Mouse (Mus musculus) kidney, postnatal 36 days (tissue): ENCODE data around the gene Trpc5os.

Source experiments
- DNase-seq, 2 experiments: peaks; one replicate each; pipeline ENCODE4 v3.0.0; 2021 to 2022; ENCODE audit warnings: mixed read lengths in 2 of 2

Trpc5os gene

DNA sequence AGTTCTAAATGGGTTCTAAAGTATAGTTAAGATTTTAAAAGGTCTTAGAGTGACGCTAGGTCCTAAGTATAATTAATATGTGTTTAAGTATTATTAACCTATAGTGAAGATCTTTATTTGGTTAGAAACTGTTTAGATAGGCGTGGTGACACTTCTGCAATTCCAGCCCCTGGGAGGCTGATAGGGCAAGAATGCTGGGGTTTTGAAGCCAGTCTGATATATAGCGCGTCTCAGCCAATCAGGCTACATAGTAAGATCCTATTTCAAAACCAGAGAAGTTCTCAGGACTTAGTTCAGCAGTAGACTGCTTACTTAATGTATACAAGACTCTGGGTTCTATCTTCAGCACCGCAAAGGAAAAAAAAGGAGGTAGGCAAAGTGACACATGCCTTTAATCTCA is at the start of gene Trpc5os:
Gene Trpc5os (plus strand): TSS at position 301 of the 400 bp plus-strand sequence.
- DNase-seq = no peak

- peak in 1 of 2 experiments; percentile 1 for DNase-seq
These were observed 48.3 kb upstream of the Trpc5os start for GRCm38 (mm10) chrX:144408036-144408435.

DNA sequence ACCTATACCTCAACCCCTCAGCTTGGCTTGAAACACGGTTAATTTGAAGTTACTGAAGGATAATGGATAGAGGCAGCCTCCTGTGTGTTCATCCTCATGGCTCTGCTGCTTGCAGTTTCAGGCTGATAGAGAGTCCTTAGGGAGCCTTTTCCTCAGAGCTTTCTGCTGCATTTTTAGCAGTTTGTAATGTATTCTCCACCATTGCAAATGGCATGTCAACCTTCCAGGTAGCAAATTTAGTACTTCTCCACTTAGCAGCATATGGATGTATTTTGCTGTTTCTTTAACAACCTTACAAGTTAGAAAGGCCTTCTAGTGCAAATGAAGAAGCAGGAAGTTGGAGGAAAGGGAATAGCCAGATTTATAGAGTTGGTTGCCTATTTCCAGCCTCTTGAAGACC is 36.1 kb upstream of the Trpc5os start:
- no peak for DNase-seq

GRCm38 (mm10) chrX:144421091-144421490 is 35.3 kb upstream of the Trpc5os start:
- no peak for DNase-seq

GRCm38 (mm10) chrX:144423848-144424247 is 32.5 kb upstream of the Trpc5os start:
- no peak for DNase-seq

- DNase-seq = no peak
These were observed 8.0 kb downstream of the Trpc5os start for GRCm38 (mm10) chrX:144464416-144464815.

GRCm38 (mm10) chrX:144491394-144491793 is 35.0 kb downstream of the Trpc5os start:
- no peak for DNase-seq

GRCm38 (mm10) chrX:144523239-144523638 is 66.9 kb downstream of the Trpc5os start:
- peak in 1 of 2 experiments; percentile 3 for DNase-seq

- DNase-seq = peak in 1 of 2 experiments; percentile 0
These were observed 69.7 kb downstream of the Trpc5os start for GRCm38 (mm10) chrX:144526042-144526441.
